Mouse (Mus musculus) bone marrow macrophage, adult 2 months (primary cell): Measurements from ENCODE around the gene Ppm1j.

ENCODE experiments used
- CTCF ChIP-seq: IDR thresholded peaks from 2 replicates; pipeline ENCODE4 v1.5.1; 2012; ENCODE audit warnings: low read depth, mild to moderate bottlenecking, low read length, moderate library complexity
- POLR2A ChIP-seq: IDR thresholded peaks from 2 replicates; pipeline ENCODE4 v1.6.1; 2012; ENCODE audit warnings: mild to moderate bottlenecking, low read depth, low read length, borderline replicate concordance

GRCm38 (mm10) chr3:104791671-104792070 is 10.8 kb downstream of the Ppm1j start:
- TF ChIP-seq CTCF = no peak
- no peak for TF ChIP-seq POLR2A
